Mouse (Mus musculus) urinary bladder, adult 2 months (tissue): ENCODE data around the gene Alg3. TPM values are rescaled to one million over a fixed set of nuclear protein-coding genes. Genes with fewer than 3 reads are reported as not detected.

Experiments
- DNase-seq: peaks from one replicate; pipeline ENCODE4 v3.0.0; 2022; ENCODE audit warnings: low spot score
- polyA plus RNA-seq: library from polyadenylated mRNA; depleted of rRNA; stranded (reverse); fragments of >200 nt; gene quantifications from 2 replicates; pipeline ENCODE4 v1.2.3, GENCODE M21; 2012; rRNA removed

The Alg3 gene
- polyA plus RNA-seq = 12.4 and 16.1 TPM in 2 replicates

DNA sequence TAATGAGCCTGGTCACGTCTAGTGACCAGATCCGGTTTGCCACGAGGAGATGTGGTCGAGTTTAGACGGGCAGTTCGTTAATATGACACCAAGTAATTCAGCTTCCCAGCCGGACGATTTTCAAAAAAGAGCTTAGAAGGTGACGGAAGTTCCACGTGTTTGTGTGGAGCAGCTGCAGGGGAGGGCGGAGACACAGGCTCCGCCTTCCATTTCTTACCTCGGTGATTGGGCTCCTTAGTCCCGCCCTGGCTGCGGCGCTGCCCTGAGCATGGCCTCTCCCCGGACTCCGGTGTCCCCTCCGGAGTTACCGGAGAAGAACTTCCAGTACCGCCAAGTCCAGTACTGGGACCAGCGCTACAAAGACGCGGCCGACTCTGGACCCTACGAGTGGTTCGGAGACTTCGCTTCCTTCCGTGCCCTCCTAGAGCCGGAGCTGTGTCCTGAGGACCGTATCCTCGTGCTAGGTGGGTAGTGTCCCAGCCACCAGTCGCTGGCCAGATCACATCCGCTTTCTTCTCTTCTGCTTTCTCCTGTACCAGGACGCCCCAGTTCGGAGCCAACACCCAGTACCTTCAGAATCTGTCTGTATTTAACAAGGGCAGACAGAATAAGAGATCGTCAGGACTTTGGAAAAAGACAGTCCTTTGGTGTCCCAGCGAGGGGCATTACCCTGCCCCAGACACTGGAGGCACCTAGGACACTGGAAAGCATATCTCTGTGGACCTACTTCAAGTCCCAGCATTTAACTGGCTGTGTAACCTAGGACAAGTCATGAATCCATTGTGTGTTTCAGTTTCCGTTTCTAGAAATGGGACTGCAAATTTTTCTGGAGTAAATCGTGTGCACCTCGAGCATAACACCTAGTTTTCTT lies at the start of gene Alg3, which contains the start of the genes Eef1akmt4 and Gm49333:
TSS of gene Alg3 (minus strand) at position 379 of the 871 bp plus-strand sequence.
TSS of gene Eef1akmt4 (plus strand) at position 237 of the 871 bp plus-strand sequence.
TSS of gene Gm49333 (plus strand) at position 254 of the 871 bp plus-strand sequence.
- peak; percentile 70 for DNase-seq

GRCm38 (mm10) chr16:20657661-20658060 lies 46.1 kb upstream of the Alg3 start:
- no peak for DNase-seq

GRCm38 (mm10) chr16:20653315-20653714 lies 41.8 kb upstream of the Alg3 start:
- DNase-seq = no peak

DNA sequence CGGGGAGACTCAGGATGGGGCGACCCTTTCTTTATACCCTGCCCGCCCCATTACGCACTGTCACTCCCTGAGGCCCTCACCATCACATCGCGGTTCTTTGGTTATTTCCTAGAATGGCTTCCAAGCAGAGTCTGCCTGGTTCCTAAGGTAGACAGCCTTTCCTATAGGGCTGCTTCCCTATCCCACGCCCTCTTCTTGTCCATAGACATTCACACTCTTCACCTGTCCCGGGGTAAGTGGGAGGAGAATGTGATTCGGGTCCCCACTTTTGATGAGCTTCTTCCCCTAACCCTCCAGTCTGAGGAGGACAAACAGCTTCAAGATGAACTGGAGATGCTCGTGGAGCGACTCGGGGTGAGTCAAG lies 40.4 kb upstream of the Alg3 start:
- DNase-seq = no peak

DNA sequence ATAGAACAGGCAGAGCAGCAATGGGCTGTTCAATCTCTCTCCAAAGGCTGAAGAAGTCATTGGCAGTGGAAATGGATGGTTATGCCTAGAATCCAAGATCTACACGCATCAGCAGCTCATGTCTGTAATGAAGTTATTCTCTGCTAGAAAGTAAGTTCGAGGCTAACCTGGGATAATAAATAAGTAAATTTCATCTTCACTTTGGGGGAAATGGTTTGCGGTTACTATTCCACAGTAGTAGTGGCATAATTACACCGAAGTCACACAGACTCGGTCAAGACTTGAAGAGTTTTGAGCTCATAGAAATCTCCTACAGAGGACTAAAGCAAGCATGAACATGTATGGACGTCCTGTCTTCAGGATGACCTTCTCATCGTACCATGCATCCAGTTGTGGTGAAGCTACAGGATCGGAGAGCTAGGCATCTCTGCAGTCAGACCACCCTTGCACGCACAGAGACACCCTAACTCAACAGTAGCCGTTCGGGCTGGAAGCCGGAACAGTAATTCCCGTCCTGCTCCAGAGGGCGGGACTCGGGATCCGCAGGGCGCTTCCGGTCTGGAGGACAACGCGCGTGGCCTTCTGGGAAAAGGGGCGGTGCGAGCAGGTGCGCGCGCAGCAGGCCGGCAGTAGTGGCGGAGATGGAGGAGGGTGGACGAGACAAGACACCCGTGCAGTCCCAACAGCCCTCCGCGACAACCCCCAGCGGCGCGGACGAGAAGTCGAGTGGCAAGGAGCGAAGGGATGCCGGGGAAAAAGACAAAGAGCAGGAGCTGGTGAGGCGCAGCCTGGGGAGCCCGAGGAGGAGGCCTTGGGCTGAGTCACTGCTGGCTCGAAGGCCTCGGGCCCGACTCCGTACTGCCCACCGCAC lies 39.8 kb upstream of the Alg3 start, which contains the start of gene Psmd2:
TSS of gene Psmd2 (plus strand) at position 577 of the 871 bp plus-strand sequence.
- peak; percentile 93 for DNase-seq

DNA sequence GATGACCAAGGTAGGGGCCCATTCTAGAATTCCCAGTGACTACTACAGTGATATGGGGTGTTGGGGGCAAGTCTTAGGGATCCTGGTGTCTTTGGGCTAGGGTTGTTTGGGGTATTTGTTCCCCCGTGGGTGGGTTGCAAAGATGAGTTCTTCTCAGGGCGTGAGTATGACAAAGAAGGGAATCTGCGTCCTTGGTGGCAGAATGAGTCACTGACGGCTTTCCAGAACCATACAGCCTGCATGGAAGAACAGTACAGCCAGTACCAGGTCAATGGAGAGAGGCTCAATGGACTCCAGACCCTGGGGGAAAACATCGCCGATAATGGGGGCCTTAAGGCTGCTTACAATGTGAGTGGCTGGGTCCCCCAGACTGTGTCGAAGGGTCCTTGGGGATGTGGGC lies 32.4 kb upstream of the Alg3 start:
- no peak for DNase-seq

DNA sequence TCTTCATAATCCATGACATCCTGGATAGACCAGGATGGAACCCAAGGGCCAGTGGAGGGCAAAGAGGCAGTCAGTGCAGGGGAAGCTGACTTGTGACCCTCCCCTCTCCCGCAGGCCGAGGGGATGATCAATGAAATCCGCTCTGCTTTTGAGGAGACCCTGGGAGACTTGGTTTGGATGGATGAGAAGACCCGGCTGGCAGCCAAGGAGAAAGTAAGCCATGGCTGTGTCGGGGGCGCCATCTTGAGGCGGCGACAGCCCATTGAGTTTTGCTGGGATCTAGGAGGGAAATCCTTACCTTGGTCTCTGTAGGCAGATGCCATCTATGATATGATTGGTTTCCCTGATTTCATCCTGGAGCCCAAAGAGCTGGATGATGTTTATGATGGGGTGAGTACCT lies 30.6 kb upstream of the Alg3 start:
- peak; percentile 44 for DNase-seq

GRCm38 (mm10) chr16:20638367-20638766 lies 26.8 kb upstream of the Alg3 start:
- no peak for DNase-seq

DNA sequence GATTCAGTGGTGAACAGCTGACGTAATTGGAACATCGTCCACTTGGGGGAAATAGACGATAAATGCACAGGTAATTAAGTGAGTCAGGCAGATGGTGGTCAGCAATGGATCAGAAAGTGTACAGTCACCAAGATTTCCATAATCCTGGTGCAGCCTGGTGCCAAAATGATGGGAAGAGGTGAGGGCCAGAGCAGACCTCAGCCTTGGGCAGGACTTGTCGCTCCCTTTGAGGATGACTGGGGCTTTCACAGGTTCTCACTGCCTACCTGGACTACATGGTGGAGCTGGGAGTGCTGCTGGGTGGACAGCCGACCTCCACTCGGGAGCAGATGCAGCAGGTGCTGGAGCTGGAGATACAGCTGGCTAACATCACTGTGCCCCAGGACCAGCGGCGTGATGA lies 25.9 kb upstream of the Alg3 start:
- DNase-seq = no peak

DNA sequence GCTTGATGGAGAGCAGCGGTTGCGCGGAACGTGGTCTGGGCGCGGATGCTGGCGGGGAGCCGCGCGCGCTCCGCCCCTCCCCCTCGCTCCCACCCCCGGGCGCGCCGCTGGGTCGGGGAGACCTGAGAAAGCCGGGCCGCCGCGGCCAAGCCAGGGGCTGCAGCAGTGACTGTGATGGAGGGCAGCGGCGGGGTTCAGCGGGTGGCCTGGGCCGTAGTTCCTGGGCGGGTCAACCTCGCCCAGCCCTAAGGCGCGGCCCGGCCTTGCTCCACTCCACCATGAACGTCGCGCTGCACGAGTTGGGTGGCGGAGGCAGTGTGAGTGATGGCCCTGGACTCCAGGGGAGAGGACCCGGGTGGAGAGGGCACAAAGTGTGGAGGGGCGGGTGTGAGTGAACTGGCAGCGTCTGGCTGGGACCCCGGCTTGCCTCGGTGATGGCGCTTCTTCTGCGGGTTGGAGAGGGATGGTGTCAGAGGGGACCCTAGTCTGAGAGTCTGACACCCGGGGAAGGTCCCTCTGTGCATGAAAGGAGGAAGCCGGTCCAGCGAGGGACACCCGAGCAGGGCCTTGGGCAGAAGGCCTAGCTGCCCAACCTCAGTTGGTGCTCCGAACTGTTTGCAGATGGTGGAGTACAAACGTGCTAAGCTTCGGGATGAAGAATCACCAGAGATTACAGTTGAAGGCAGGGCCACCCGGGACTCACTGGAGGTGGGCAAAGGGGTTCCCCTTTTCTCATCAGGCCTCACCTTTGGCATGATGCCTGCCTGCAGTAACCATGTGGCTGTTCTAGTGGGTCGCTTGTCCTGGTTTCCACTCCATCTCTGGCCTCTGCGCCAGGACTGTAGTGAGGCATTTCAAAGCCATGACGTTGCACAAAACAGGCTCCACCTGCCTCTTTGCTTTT lies 18.4 kb upstream of the Alg3 start, which contains the start of gene Ece2:
TSS of gene Ece2 (plus strand) at position 98 of the 904 bp plus-strand sequence.
- no peak for DNase-seq

DNA sequence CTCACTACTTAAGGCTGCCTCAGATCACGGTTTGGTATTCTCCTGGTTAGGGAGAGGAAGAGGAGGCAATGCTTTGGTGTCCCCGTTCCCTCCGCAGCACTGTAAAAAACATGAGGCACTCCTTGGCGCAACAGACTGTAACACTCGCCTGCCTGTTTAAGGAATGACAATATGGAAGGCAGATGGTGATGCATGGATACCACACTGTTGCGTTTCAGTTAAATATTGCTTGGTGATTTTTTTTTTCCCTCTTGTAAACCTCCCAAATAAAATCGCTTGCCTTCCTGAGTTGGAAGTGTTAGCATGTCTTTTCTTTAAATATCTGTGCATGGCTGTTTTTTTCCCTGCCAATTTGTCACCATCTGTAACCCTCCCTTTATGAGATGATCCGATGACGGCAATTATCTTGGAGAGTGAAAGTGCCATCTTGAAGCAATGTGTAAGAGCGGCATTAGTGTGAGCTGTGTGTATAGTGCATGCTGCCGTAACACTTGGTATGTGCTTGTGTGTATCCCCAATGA lies 17.4 kb upstream of the Alg3 start:
- no peak for DNase-seq

DNA sequence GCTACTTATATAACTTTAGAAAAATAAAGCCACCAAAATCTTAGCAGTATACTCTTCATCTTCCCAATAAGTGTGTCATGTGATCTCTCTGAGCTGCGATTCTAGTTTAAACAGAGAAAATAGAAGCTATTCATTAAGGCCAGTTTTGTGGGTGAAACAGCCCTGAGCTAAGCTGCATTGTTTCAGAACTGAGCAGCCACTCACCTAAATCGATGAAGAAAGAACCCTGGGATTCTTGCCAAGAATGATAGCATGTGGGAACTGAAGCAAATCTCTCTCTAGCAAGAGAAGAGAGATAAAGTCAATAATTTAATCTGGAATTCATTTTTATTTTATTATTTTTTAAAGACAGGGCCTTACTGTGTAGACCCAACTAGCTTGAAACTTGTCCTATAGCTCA lies 11.7 kb upstream of the Alg3 start:
- DNase-seq = no peak

GRCm38 (mm10) chr16:20621991-20622685 lies 10.6 kb upstream of the Alg3 start:
- no peak for DNase-seq

DNA sequence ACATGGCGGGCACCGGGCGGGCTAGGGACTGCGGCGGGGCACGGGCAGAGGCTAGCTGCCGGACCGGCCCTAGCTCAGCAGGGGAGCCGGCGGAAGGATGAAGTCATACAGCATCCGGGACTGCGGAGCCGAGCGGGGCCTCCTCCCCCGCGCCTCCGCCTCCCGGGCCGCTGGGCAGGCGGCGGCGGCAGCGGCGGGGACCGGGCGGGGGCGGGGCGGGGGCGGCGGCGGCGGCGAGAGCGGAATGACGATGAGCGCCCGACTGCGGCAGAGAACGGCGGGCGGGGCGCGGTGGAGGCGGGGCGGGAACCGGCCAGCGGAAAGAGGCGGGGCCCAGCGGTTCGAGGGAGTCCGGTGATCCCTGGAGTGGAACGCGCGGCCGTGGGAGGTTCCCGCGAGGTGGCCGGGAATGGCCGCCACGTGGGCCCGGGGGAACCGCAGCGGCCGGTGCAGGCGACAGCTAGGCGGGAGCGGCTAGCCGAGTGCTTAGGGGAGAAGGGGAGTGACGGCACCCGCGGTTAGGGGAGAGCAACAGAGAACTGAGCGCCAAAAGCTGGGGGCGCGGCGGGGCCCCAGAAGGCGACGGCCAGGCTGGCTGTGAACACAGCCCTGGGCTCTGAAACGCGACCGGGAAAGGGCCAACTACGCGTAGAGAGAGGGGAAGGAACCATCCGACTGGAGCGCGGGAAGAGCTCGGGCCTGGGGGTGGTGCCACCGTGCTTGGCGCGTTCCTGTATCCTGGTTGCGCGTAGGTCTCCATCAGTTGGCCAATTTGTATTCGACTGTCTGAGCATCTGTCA lies 9.9 kb upstream of the Alg3 start, which contains the start of gene Camk2n2:
TSS of gene Camk2n2 (minus strand) at position 97 of the 800 bp plus-strand sequence.
- DNase-seq = peak; percentile 41

DNA sequence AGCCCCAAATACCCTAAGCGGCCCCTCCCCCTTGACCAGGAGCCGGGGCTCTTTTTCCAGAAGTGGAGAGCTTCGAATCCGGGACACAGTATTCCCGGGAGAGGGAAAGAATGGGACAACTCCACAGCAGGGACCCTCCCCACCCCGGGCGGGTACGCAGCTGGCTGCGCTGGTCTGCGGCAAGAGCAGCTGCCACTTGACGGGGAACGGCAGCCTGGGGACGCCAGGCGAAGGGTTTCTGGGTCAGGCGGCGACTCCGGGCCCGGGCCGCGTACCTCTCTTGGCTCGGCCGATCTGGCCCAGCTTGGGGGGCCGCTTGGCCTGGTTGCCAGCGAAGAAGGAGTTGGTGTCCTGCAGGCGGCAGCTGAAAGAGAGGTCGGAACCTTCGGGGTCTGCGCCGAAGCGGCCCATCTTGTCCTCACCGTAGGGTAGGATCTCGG lies 9.2 kb upstream of the Alg3 start:
- DNase-seq = no peak

- DNase-seq = no peak
Measured at GRCm38 (mm10) chr16:20620399-20620735, 8.8 kb upstream of the Alg3 start.

GRCm38 (mm10) chr16:20619541-20620398 lies 8.2 kb upstream of the Alg3 start:
- no peak for DNase-seq
